Mouse (Mus musculus) bone marrow, adult 2 months (tissue): ENCODE data around the gene Fam217b.

Source experiments
- CTCF ChIP-seq: fragments of 200-500 bp; IDR thresholded peaks from 2 replicates; pipeline ENCODE4 v1.5.1; 2011; ENCODE audit warnings: low read length, control low read depth; ENCODE audit not compliant: control insufficient read depth, insufficient read depth
- POLR2A ChIP-seq: fragments of 200-500 bp; IDR thresholded peaks from 2 replicates; pipeline ENCODE4 v1.6.1; 2011; ENCODE audit warnings: low read depth, mild to moderate bottlenecking, control low read depth, low read length, borderline replicate concordance; ENCODE audit not compliant: control insufficient read depth

GRCm38 (mm10) chr2:178428183-178428582, 13.9 kb downstream of the Fam217b start:
- TF ChIP-seq POLR2A = no peak
- TF ChIP-seq CTCF = no peak
